Mouse (Mus musculus) liver, adult 2 months (tissue): ENCODE results near the gene Trim6.

Experiments
- CTCF ChIP-seq: fragments of 200-500 bp; IDR thresholded peaks from 2 replicates; pipeline ENCODE4 v1.5.1; 2011; ENCODE audit warnings: low read depth, low read length, control low read depth
- POLR2A ChIP-seq: fragments of 200-500 bp; IDR thresholded peaks from 2 replicates; pipeline ENCODE4 v1.6.1; 2011; ENCODE audit warnings: low read length, control low read depth; ENCODE audit not compliant: insufficient read depth; ENCODE audit errors: extremely low read depth

DNA sequence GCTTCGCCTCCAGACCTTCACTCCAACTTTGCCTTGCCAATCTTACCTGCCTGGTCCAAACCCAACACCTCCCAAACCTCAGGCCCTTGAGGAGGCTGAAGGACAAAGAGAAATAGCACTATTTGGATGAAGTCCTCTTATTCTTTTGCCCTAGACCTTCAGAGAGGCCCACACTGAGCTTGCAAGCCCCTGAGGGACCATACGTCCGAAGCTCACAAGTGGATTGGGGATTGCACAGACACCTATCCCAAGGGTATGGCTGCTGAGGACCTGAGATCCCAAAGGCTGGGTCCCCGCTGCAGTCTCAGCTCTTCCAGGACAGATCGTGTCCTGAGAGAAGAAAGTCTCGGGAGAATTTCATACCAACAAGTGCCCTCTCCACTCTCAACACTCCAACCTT is 22.7 kb upstream of the Trim6 start, which contains the start of gene Olfr649:
- TF ChIP-seq CTCF (no peak), POLR2A (no peak)
